Mouse (Mus musculus): ENCODE data around the gene Kdm6b.

DNA sequence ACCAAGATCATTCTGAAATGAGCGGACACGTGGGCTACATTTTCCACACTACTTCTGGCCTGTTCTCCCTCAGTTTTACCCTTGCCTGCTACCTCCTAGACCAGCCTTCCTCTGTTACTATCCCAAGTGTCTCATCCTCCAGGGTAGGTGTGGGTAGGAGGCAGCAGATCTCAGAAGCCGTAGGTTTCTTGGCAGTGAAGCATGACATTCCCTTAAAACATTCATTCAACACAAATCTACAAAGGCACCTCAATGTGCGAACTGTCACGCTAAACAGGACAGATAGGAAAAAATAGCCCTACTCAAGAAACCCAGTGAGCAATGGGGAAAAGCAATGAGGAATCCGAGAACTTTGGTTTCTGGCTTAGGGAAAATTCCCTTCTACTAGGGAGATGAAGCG is 927 bp downstream of the Kdm6b start:
- no peak for TF ChIP-seq CTCF (IDR thresholded peaks at IDR 0.05; ENCODE audit: low read depth)
- TF ChIP-seq EP300 (IDR thresholded peaks at IDR 0.05; ENCODE audit: low read depth): no peak
